Mouse (Mus musculus): ENCODE data around the gene Acat3. TPM values are rescaled to one million over a fixed set of nuclear protein-coding genes. Genes with fewer than 3 reads are reported as not detected.
A peak's percentile ranks its signal among the peaks of the same experiment; 100 is the strongest.
"Not testable (repeated sequence)": the region's sequence is repeated elsewhere in the genome, so short reads cannot be mapped to it uniquely, and the experiment has no call there.

The Acat3 gene
- total RNA-seq (2021) (1 to 10 TPM; 2.4 to 6.4 TPM), polyA plus RNA-seq (2012; rRNA removed) (0.15 and 0.33 TPM in 2 replicates)
- long read RNA-seq, partial matches to known transcripts: 0 of 3 reads
- long read RNA-seq, other reads (novel, unspliced or antisense): 1 of 3 reads

DNA sequence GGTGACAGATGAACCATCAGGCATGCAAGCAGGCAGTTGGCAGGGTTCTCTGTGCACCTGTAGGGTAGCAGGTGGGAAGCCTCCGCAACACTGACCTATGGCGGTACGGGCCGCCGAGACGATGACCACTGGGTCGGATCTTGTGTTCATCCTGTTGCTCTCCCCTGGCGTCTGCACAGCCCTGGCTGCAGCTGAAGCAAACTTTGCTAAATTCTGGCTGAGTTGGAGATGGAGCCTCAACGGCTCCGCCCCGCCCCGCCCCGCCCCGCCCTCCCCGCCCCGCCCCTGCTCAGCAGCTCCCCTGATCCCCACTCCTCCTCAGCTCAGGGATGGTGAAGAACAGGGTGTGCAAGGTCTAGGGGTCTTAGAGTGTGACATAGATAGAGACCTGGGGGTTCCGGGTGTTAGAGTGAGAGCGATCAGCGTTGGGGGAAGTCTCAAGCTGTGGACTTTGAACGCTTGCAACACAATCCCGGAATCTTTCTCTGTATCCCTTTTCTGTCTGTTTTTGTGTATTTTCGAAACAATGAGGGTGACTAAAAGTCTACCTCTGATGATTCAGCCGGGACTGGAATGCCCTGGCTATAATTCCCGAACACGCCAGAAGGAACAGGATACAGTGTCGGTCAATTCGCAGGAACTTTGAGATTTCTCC is at the start of gene Acat3:
Acat3 (minus strand) TSS at position 450 of the 655 bp plus-strand sequence.
- peak; percentile 38 for DNase-seq

DNA sequence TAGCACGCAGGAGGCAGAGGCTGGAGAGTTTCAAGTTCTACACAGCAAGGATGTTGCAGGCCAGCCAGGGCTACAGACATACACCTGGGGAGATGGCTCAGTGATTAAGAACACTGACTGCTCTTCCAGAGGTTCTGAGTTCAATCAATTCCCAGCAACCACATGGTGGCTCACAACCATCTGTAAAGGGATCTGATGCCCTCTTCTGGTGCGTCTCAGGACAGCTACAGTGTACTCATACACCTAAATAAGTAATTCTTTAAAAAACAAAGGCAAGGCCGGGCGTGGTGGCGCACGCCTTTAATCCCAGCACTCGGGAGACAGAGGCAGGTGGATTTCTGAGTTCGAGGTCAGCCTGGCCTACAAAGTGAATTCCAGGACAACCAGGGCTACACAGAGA is 47.7 kb upstream of the Acat3 start:
- DNase-seq: not testable (repeated sequence)

DNA sequence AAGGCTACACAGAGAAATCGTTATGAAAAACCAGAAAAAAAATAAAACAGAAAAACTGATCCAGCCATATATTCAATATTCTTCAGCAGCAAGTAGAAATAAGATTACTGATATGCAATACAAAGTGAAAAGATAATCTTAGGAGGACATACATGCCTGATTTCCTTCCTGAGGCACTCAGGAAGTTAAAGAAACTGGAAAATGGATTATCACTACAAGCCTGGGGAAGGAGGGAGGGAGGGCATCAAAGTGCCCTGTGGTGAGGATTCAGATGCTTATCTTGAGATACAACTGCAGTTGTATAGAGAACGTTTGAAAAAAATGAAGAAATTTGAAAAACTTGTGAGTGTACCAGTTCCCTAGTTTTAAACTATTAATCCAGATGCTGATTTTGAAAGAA is 43.6 kb upstream of the Acat3 start:
- no peak for DNase-seq

DNA sequence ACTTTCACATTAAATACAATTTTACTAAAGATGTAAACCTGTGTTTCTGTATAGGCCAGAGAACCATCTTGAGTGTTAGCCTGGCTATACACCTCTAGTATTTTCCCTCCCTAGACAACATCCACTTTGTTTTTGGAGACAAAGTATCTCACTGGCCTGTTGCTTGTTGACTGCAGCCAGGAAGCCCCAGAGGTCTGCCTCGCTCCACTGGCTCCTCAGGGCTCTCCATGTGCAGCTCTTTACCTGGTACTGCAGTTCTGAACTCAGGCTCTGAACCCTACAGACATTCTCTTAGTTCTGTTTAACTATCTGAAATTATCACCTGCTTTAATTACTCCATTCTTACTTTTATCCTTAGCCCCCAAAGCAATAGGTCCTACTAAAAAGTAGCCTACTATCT is 38.1 kb upstream of the Acat3 start:
- no peak for DNase-seq

DNA sequence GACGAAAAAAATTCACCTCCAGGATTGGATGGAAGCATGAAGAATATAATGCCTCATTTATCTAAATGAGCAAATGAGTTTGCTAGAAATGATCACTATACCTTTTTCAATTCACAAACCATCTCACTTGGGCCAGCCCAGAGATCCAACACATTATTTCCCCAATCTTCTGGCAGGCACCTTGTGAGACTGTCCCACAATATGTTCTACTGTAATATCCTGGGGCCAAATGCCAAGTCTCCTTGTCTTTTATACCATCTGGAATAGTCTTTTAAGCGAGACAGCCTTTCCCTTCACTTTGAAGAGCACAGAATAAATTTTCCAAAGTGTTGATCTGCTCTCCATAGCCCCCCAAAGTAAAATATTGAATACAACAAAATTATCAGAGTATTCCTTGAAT is 33.5 kb upstream of the Acat3 start:
- DNase-seq: no peak

DNA sequence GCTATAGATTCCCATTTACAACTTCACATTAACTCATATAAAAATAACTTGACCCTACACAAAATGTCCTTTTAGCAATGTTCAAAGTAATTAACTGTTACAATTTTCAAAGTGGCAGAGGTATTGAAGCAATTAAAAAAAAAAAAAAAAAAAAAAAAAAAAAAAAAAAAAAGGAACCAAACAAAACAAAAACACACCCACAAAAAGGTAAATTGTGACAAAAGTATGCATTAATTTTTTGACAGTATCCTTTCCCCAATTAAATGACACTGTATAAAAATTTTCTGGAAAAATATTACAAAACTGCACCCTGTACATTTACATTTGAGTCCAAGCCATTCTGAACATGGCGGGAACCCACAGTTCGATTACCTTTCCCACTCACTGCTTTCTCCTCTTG is 26.8 kb upstream of the Acat3 start:
- DNase-seq: no peak

DNA sequence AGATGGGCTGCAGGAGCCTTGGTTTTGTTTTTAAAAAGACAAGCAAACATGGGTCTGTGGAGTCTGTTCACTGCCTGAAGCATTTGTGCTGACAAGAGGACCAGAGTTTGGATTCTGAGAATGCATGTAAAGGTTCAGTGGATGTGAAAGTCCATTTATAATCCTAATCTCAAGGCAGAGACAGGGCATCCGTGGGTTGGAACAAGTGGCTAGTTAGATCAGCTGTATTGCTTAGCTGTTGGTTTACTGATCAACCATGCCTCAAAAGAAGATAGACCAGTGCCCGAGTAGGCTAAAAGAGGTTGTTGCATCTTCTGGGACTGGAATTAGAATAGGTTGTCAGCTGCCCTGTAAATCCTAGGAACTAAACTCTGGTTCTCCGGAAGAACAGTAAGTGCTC is 23.1 kb upstream of the Acat3 start:
- no peak for DNase-seq

DNA sequence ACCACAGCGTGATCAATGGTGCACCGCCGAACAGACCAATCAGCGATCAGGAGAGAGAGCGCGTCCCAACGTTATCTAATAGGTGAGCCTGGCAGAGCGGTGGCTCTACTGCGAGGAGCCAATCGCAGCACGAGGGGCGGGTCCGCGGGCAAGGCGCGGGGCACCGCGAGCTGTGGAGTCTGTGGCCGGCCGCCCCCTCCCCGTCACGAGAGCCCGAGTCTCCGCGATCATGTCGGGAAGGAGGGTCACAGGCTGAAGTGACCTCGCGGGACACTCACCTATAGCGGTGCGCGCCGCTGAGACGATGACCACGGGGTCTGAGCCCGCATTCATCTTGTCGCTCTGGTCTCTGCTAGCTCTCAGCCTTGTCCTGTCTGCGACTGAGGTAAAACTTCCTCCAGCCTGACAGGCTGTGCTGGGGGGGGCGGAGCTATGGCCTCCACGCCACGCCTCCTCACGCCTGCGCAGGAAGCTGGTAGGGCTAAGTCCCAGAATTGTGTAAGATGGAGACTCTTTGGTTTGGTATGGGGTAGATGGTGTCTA is 20.0 kb upstream of the Acat3 start, which contains the start of gene Acat2:
Acat2 (minus strand) TSS at position 417 of the 543 bp plus-strand sequence.
- DNase-seq: peak; percentile 97

DNA sequence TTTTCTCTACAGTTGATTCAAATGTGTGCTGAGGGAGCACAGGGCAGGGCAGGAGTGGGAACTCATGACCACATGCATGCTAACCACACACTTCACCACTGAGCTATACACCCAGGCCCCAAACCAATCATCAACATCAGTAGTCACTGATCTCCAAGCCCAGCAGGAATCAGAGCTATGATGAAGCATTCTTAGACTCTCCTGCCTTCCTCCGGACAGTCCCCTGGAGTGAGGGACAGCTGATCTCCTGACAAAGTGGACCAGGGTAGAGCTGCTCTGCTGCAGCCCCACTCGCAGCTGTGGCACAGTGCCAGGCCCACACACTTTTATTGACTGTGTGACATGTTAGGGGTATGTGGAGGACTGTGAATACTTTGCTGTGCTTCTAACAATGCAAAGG is 19.0 kb upstream of the Acat3 start:
- not testable (repeated sequence) for DNase-seq

DNA sequence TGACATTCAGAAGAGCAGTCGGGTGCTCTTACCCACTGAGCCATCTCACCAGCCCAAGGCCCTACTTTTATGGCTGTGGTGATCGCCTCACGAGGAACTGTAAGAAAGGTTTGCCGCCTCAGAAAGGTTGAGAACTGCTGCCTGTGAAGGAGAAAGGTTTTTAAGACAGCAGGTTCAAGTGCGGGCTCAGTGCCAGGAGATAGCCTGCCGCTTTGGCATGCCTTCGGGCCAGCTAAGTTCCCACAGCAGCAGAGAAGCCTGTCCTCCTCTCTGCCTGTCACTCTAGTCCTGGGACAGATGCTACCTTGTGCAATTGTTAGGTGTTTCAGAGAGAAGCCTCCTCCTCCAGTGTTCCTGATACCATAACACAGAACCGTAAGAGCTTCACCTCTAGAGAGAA is 16.3 kb upstream of the Acat3 start:
- no peak for DNase-seq

DNA sequence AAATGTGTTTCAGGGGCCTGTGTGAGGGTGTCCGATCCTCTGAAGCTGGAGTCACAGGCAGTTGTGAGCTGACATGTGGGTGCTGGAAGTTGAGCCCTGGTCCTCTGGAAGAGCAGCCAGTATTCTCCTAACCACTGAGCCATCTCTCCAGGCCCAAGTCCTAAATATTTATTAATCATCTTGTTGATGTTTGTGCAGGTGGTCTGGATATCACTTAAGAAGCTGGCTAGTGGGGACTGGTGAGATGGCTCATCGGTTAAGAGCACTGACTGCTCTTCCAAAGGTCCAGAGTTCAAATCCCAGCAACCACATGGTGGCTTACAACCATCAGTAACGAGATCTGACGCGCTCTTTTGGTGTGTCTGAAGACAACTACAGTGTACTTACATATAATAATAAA is 9.3 kb upstream of the Acat3 start:
- no peak for DNase-seq

DNA sequence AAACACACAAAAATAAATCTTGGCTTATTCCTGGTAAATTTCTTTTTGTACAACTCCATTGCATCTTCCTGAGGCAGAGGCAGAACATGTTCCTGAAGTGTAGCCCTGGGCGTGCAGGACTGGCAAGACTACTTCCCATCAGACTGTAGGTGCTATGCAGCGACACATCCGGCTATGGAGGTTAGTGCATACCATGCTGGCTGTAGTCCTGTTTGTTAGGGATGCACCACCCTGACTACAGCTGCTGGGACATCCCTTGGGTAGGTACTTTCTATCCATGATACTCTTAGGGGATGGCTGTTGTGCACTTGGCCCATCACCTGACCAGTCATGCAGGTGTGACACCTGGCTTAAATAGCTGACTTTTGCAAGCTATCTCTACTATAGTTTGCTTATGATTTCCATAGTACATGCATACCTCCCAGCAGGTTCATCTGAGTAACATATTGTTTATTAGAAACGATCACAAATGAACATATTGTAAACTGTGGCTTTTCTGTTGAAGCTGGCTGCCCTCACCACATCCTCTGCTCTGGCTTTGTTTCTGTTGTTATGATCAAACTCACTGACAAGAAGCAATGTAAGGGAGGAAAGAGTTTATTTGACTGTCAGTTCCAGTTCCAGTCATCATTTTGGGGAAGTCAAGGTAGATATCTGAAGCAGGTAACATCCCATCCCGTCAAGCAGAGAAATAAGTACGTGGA is 2.2 kb upstream of the Acat3 start:
- no peak for DNase-seq

DNA sequence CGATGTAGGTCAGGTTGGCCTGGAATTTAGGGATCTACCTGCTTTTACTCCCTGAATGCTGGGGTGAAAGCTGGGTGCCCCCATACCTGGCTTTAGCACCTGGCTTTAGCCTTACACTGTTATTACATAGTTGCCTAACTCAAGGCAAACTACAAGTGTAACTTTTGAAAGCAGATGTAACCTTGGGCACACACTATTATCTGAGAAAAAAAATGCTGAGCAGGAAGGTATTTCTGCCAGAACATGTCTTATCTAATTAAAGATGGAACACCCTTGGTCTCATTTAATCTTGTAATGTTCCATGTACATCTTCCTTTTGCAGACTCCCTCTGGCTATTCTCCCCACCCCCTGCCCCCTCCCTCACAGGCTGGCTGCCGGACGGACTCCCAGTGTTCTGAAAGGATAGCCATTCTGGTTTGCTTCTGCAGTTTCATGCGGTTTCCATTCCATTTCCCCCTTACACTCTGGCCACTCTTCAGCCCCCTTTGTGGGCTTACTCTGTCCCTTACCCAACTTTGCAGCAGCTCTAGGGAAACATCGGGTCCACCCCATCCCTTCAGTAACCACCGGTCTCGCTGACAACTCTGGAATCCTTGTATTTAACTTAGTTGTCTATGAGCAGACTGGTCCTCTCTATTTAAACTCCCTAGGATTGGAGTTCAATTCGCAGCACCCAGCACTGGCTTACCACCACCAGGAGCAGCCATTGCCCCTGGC is 1.3 kb upstream of the Acat3 start:
- DNase-seq: no peak

DNA sequence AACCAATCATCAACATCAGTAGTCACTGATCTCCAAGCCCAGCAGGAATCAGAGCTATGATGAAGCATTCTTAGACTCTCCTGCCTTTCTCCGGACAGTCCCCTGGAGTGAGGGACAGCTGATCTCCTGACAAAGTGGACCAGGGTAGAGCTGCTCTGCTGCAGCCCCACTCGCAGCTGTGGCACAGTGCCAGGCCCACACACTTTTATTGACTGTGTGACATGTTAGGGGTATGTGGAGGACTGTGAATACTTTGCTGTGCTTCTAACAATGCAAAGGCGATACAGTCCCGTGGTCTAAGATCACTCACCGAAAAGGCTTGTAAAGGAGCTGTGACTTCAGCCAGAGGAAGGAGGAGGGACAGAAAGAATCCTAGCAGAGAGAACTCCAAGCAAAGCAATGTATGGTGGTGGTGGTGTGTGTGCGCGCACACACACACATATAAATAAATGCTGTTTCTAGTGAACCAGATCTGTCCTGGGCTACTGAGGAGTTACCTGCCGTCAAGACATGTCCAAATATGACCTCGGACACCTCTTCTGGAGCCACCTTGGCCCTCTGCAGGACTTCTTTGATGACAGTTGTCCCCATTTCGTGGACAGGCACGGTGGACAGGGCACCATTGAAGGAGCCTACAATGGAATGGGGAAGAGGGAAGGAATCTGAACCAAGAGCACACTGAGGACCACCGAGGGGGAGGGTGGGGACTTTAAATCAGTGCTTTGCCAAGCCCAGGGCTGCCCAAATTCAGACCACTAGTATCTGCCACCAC is 837 bp downstream of the Acat3 start:
- not testable (repeated sequence) for DNase-seq

DNA sequence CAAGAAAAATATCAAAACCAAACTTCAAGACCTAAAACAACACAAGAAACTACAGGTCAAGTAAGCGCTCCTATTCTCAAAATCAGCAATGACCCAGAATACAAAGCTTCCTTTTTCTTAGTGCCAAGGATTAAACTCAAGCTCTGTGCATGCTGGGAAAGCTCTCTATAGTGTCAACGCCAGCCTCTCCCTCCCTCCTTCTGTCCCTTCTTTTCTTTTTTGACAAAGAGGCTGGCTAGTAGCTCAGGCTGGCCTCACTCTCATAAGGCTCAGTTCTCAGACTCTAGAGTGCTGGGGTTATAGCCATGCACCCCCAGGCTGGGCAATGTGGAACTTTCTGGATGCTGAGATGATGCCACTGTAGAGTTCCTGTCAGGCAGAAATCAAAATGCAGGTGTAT is 2.3 kb downstream of the Acat3 start:
- DNase-seq: no peak

DNA sequence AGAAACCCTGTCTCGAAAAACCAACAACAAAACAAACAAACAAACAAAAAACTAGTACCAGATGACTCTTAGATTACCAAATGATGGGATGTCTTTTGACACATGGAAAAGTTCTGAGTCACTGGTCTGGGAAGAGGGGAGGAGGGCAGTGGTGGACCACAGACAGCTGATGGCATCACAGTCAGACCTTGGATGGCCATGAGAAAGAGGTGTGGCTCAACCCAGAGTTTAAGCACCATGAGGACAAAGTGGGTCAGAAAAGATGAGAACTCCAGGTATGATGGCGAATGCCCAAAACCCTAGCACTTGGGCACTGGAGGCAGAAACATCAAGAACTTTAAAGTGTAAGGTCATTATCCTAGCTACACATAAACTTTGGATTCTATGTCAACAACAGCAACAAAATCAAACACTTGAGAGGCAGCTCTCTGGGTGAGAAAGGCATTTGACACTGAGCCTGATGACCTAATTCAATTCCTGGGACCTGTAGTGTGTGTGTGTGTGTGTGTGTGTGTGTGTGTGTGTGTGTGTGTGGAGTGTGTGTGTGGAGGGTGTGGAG is 2.9 kb downstream of the Acat3 start:
- peak; percentile 20 for DNase-seq

DNA sequence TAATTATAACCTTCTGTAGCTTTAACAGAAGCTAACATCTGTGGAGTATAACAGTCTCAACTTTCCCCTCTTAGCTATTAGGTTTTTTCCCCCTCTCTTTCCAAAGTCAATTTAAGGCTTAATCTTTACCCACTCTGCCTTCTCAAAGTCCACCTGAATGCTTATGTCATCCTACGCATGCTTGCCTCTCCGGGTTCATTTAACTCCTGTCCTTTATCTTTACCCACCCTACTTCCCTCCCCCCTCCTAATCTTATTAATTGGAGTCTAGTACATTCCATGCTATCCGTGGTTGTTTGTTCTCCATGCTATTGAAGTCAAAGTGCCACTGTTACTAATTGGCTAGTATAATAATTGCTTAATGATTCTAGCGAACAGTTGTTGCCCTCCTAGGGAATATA is 4.7 kb downstream of the Acat3 start:
- no peak for DNase-seq

DNA sequence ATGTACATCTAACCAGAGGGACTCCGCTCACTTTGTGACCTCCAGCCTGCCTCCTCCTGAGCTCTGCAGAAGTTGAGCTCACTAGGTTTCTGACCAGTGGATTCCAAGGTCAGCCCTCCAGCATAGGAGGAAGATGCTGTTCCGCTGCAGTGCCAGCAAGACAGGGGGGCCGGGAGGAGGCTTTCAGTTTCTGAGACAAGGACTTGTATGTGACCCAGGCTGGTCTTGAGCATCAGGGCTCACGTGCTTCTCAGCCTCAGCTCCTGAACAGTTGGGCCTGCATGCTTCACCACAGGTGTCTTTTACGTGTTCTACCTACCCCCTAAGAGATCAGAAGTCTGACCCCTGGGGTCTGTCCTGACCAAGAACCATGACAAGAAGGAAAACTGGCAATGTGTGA is 8.8 kb downstream of the Acat3 start:
- DNase-seq: not testable (repeated sequence)

DNA sequence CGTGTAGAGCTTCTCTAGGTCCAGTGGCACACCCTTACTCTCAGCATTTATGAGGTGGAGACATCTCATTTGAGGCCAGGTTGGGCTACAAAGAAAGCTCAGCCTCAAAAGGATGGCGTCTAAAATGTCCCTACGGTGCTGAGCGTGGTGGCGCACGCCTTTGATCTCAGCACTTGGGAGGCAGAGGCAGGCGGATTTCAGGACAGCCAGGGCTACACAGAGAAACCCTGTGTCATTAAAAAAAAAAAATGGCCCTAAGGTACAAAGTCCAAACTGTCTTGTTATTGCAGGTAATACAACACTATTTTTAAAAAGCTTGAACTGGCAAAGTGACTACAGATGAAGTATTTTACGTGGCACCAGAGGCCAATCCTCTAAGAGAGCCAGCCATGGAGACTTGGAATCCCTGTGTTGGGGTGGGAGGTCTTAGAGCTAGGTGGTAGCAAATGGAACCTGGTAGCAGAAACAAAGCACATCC is 14.7 kb downstream of the Acat3 start:
- DNase-seq: no peak

DNA sequence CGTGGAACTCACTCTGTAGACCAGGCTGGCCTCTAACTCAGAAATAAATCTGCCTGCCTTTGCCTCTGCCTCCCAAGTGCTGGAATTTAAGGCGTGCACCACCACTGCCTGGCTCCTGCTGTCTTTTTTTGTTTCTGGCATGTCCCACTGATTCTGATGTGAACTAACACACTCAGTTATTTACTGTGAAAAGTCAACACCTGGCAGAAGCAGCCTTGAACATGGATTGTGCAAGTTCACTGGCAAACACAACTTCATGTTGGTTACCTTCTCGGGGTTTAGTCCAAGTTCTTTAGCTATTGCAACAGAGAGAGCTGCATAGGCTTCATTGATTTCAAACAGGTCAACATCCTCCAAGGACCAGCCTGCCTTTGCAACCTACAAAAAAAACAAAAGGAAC is 15.4 kb downstream of the Acat3 start:
- peak; percentile 26 for DNase-seq

DNA sequence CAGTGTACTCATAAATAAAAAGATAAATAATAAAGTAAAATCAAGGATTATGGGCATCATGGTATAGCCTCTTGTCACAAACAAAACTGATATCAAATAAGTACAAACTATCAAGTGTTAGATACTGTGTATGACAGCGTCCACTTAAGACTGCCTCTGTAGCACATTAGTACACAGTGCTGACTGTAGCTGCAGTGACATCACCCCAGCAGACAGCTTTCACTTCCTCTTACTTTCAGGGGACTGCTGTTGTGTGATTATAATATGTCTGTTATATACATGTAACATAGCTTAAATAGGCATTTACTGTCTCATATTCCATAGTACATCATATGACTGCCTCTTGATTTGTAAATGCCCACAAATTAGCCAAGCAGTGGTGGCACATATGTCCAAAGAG is 19.3 kb downstream of the Acat3 start:
- DNase-seq: no peak
